Mouse (Mus musculus) hematopoietic multipotent progenitor cell, adult 10-12 weeks (in vitro differentiated cells): Measurements from ENCODE around the gene Mgst3. TPM values are rescaled to one million over a fixed set of nuclear protein-coding genes. Genes with fewer than 3 reads are reported as not detected.

Experiments
- polyA plus RNA-seq: library from polyadenylated mRNA; stranded (reverse); fragments of >175 nt; gene quantifications from 2 replicates; pipeline ENCODE4 v1.2.3, GENCODE M21; 2012; ENCODE audit warnings: low replicate concordance

The Mgst3 gene
- polyA plus RNA-seq: 1.5 and 68.4 TPM in 2 replicates

DNA sequence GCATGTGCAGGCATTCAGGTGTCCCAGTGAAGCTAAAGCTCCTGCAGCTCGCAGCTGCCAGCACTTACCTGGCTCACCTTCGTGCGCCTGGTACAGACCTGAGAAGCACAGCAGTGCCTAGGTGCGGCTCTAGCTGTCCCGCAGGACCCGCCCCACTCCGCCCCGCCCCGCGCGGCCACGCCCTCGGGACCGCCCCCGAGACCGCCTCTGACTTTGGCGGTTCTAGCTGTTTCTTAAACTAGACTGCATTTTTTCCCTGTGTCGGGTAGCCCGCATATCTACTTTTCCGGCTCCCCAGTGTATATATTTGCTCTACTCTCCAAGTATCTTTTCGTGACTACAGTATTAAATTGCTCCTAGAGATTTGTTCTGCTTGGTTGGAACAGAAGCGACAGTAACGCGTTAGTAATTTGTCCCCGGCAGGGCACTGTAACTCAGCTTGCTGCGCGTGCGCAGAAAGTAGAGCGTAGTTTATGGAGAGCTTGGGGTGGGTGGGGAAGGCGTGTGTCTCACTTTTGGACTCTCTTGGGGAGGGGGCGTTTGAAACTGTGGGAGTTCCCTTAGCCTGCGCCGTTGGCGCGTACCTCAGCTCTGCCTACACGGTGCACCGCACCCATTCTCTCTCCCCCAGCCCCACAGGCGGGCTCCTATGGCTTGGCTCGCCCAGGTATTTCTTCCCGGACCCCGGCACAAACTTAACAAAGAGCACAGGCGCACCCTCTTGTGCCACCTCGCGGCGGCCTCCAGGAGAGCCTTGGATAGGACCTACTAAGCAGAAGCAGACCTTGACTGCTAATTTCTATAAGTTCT lies at the start of gene Mgst3:
Gene Mgst3 (minus strand): TSS at position 159 of the 810 bp plus-strand sequence.

DNA sequence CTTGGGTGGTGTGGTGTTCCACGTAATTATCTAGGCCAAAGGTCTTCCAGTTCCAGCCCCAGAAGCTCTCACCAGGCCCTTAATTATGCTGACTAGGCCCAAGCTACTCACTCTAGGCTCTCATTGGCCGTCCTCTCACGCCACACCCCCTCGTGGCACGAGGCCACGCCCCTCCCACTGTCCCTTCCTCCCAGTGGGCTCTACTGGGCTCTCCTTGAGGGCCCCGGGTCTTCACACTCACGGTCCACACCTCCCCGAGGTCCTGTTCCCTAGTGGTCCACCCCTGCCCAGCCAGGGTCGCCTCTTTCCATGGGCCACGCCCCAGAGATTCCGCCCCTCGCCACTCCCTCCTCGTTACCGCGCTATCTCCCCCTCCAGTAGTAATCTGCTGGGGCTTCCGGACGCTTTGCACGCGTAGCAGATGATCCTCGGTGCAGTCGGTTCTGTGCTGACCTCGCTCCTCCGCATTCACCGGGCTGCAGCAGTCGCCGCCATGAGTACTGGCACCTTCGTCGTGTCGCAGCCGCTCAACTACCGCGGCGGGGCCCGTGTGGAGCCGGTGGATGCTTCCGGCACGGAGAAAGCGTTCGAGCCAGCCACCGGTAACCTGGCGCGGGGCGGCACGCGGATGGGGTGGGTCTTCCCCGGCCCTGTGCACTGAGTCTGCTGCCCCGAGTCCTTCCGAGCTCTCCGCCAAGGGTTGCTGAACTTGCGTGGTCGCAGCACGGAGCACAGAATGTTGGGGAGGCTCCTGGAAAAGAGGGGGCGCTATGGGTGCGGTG lies 43.6 kb downstream of the Mgst3 start, which contains the start of gene Aldh9a1:
Gene Aldh9a1 (plus strand): TSS at position 177 of the 782 bp plus-strand sequence.

Other genes starting within 250 kb of the Mgst3 start
- gene Uck2, start 108.5 kb downstream of the Mgst3 start, polyA plus RNA-seq: 60.6 and 80.5 TPM in 2 replicates
- 8.7 and 18.6 TPM in 2 replicates for gene Tmco1, start 85.5 kb downstream of the Mgst3 start, polyA plus RNA-seq
- gene Aldh9a1, start 43.9 kb downstream of the Mgst3 start, polyA plus RNA-seq: 32.4 and 45.9 TPM in 2 replicates
- gene Lrrc52, start 72.9 kb upstream of the Mgst3 start, polyA plus RNA-seq: not detected in 2 replicates
- 0.13 and 0.21 TPM in 2 replicates for gene Rxrg, start 204.5 kb upstream of the Mgst3 start, polyA plus RNA-seq